Mouse (Mus musculus): ENCODE data around the gene Cbr4. TPM values are rescaled to one million over a fixed set of nuclear protein-coding genes. Genes with fewer than 3 reads are reported as not detected.

Gene Cbr4
- total RNA-seq, 4 experiments from 2014 or later, result 44.7 to 61.7 (median 50.0) TPM

- no peak for DNase-seq
Observed at GRCm38 (mm10) chr8:61552221-61552620, 64.7 kb downstream of the Cbr4 start.

GRCm38 (mm10) chr8:61552755-61553402 is 65.3 kb downstream of the Cbr4 start:
- no peak for DNase-seq

- no peak for DNase-seq
Observed at GRCm38 (mm10) chr8:61555343-61555742, 67.8 kb downstream of the Cbr4 start.

DNA sequence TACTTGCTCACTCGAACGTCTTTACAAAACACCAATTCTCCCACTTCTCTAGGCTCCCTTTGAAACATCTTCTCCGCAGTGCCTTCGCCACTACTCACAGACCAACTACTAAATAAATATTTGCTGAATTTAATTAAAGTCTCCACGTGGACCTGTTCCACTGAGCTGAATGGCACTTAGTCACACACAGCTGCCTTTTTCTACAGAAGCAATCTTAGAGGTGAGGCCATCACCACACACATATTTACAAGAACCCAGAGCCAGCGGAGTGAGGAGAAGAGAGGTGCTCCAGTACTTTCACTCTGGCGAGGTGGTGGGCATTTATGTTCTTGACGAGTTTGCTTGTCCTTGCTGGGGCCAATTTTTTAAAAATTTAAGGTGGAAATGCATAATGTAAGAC is 68.7 kb downstream of the Cbr4 start:
- DNase-seq, result no peak

Measured in adrenal gland, adult 8-10 months (tissue).